Mouse (Mus musculus): ENCODE measurements at regions not wholly inside any gene's neighbourhood (a gene's known extent, or its start where the extent isn't known, plus 50 kb on each side); places are given as distances from the start of the nearest gene placed in this dataset.

GRCm38 (mm10) chr1:135665484-135665883 lies 54.4 kb upstream of the Csrp1 start:
- Histone ChIP-seq H3K36me3 (ENCODE audit: control insufficient read depth, insufficient read depth, low read length) (no peaks in the 10 kb centered on the region), H3K4me2 (ENCODE audit: low read depth, low read length) (no peak overlapping the region), H3K4me1 (ENCODE audit: control insufficient read depth, insufficient read depth, low read length) (peaks cover 16% of the 10 kb centered on the region), H3K27me3 (ENCODE audit: control insufficient read depth, insufficient read depth, low read length) (no peaks in the 10 kb centered on the region), H3K4me3 (replicated peaks; ENCODE audit: low read length) (no peak overlapping the region), H3K9me3 (replicated peaks; ENCODE audit: control insufficient read depth, low read length) (no peaks in the 10 kb centered on the region), H3K9ac (ENCODE audit: low read length) (no peak overlapping the region), H3K27ac (ENCODE audit: low read length) (no peak overlapping the region)
- 75% methylated on average over 8 of the region's 8 CpGs for WGBS
- ATAC-seq (ENCODE audit: insufficient read depth, low FRiP score): no peak

DNA sequence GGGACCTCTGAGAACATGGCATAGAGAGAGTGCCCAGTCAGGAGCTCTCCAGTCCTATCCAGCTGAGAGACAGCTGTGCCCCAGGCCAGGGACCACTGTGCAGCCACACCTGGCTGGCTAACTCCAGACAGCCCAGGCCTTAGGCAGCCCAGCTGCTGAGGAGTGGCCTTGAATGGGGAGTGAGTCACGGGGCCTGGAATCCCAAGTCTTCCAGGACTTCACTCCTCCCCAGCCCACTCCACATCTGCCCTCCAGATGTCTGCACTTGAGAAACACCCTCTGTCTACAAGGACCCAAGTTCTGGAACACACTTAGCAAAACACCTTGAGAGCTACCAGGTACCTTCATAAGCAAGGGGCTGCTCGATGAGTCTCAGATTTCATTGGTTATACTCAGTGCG lies 51.5 kb upstream of the Csrp1 start:
- ATAC-seq (ENCODE audit: insufficient read depth, low FRiP score): no peak
- no peaks in the 10 kb centered on the region for H3K36me3 ChIP-seq (ENCODE audit: control insufficient read depth, insufficient read depth, low read length)
- H3K4me3 ChIP-seq (replicated peaks; ENCODE audit: low read length): no peak overlapping the region
- WGBS: 66% methylated on average over 3 of the region's 3 CpGs
- H3K27me3 ChIP-seq (ENCODE audit: control insufficient read depth, insufficient read depth, low read length): no peaks in the 10 kb centered on the region
- no peaks in the 10 kb centered on the region for H3K9me3 ChIP-seq (replicated peaks; ENCODE audit: control insufficient read depth, low read length)
- no peak overlapping the region for H3K9ac ChIP-seq (ENCODE audit: low read length)
- no peak overlapping the region for H3K4me2 ChIP-seq (ENCODE audit: low read depth, low read length)
- H3K27ac ChIP-seq (ENCODE audit: low read length): no peak overlapping the region
- peaks cover 15% of the 10 kb centered on the region for H3K4me1 ChIP-seq (ENCODE audit: control insufficient read depth, insufficient read depth, low read length)

- no peak for ATAC-seq (ENCODE audit: insufficient read depth, low FRiP score)
- H3K36me3 ChIP-seq (ENCODE audit: control insufficient read depth, insufficient read depth, low read length): no peaks in the 10 kb centered on the region
- 68% methylated on average over 7 of the region's 7 CpGs for WGBS
- no peaks in the 10 kb centered on the region for H3K9me3 ChIP-seq (replicated peaks; ENCODE audit: control insufficient read depth, low read length)
- no peaks in the 10 kb centered on the region for H3K27me3 ChIP-seq (ENCODE audit: control insufficient read depth, insufficient read depth, low read length)
- no peak overlapping the region for H3K4me3 ChIP-seq (replicated peaks; ENCODE audit: low read length)
- H3K4me1 ChIP-seq (ENCODE audit: control insufficient read depth, insufficient read depth, low read length): peaks cover 15% of the 10 kb centered on the region
- H3K27ac ChIP-seq (ENCODE audit: low read length): no peak overlapping the region
- no peak overlapping the region for H3K4me2 ChIP-seq (ENCODE audit: low read depth, low read length)
- H3K9ac ChIP-seq (ENCODE audit: low read length): no peak overlapping the region
Observed at GRCm38 (mm10) chr1:135668951-135669350, 50.9 kb upstream of the Csrp1 start.

DNA sequence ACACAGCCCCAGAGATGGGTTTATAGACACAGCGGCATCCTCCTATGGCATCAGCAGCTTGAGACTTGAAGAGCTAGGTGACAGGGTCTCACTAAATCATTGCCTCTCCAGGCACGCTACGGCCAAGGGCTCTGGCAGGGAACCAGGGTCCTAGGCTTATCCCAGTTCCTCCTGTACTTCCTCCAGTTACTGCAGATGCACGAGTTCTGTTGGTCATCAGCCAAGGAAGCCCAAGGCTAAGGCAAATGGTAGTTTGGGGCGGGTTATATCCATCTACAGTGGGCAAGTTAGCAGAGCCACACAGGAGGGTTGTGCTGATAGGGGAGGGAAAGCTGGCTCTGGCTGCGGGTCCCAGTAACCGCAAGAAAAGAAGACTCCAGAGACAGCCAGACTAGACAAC lies 50.1 kb upstream of the Csrp1 start:
- Histone ChIP-seq H3K27me3 (ENCODE audit: control insufficient read depth, insufficient read depth, low read length) (no peaks in the 10 kb centered on the region), H3K4me2 (ENCODE audit: low read depth, low read length) (0 out of 2 replicates have a peak overlapping the region, but pooled peaks have one; percentile 46), H3K9ac (ENCODE audit: low read length) (0 out of 2 replicates have a peak overlapping the region, but pooled peaks have one; percentile 38), H3K9me3 (replicated peaks; ENCODE audit: control insufficient read depth, low read length) (no peaks in the 10 kb centered on the region), H3K4me3 (replicated peaks; ENCODE audit: low read length) (no peak overlapping the region), H3K27ac (ENCODE audit: low read length) (no peak overlapping the region), H3K4me1 (ENCODE audit: control insufficient read depth, insufficient read depth, low read length) (peaks cover 15% of the 10 kb centered on the region), H3K36me3 (ENCODE audit: control insufficient read depth, insufficient read depth, low read length) (no peaks in the 10 kb centered on the region)
- ATAC-seq (ENCODE audit: insufficient read depth, low FRiP score): peak; percentile 12; the same call in 1 of the 2 replicates
- WGBS: 49% methylated on average over 7 of the region's 7 CpGs

Data from stomach, embryonic 16.5 days (tissue).